Mouse (Mus musculus) inflammation-experienced regulatory T-cells, adult 16 weeks (primary cell): ENCODE results near the gene Gprin2. TPM values are rescaled to one million over a fixed set of nuclear protein-coding genes. Genes with fewer than 3 reads are reported as not detected.

Experiments
- polyA plus RNA-seq: library from polyadenylated mRNA; unstranded; fragments of 100-300 nt; shearing (Covaris generic); gene quantifications from one replicate; pipeline ENCODE4 v1.2.1, GENCODE M21; 2017

Gprin2 gene
- 0.09 TPM for polyA plus RNA-seq

DNA sequence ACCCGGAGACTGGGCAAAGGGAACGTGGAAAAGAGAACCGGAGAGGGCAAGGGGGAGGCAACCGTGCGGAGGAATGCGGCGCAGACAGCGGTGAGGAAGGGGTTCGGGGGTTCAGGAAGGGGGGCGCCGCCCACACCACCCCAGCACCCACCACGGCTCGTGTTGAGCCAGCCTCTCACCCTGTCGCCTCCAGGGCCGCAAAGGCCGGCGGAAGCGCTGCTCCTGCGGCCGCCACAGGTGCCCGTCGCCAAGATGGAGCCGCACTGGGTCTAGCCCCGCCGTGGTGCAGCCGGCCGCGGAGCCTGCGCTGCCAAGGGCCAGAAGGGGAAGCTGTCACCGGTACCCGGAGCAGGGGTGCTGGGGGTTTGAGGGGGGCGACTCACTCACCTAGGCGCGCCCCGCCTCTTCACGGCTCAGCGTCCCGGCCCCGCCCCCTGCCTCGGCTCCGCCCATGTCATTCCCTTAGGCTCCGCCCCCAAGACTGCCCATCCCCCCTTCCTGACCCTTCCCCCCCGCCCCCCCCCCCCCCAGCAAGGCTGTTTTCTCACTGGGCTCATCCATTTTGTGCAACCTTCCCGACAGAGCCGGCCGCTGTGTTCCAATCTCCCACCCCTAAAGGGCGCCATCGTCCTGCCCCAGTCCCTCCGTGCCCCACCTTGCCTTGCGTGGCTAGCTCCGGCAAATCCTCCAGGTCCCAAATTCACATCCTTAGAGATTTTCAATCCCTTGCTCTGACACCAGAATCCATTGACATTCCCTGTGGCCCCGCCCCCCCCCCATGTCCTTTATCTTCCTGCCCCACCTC is at the start of gene Gprin2:
Gene Gprin2, minus strand, starts transcription at position 423 of the 805 bp plus-strand sequence.

DNA sequence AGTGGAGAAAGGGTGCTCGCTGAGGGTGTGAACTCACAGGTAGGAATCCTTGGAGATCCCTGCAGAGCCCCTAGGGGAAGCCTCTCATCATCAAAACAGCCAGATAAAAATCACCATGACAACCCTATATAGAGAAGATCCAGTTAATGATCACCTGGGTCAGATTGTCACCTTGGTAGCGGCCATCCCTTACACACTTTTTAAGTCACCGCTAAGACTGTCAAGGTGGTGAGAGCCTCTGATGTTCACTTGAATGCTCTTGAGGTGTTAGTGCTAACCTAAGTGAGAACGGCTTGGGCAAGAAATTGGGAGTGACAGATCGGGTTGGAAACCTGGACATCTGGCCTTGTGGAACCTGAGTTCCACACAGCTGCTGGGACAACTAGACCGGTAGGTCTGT is 17.8 kb upstream of the Gprin2 start, which contains the start of gene Syt15:
Gene Syt15, plus strand, starts transcription at position 301 of the 400 bp plus-strand sequence.

DNA sequence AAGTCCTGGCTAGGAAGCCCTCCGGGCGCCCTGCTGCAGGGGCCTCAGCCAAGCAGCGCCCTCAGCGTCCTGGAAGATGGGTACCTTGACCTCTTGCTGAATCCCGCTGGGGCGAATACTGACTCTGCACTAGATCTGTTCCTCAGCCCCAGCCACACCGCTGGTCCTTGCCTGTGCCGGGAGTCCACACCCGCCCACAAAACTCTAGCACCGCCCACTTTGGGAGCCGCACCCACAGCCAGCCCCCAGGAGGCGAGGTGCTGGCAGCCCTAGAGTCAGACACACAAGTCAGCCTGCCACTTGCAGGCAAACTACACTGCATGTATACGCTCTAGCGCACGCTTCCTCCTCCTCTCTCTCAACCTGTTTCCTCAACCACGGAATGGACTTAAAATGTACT is 49.1 kb downstream of the Gprin2 start, which contains the start of gene Npy4r:
Gene Npy4r, minus strand, starts transcription at position 148 of the 400 bp plus-strand sequence.

Other genes starting within 250 kb of the Gprin2 start
- not detected for gene Rbp3, start 247.7 kb downstream of the Gprin2 start, polyA plus RNA-seq
- gene Zfp488, start 222.9 kb downstream of the Gprin2 start, polyA plus RNA-seq: not detected
- gene Gm30083, start 186.5 kb downstream of the Gprin2 start, polyA plus RNA-seq: not detected
- gene Gm5460, start 184.9 kb downstream of the Gprin2 start, polyA plus RNA-seq: not detected
- gene Antxrl, start 148.9 kb downstream of the Gprin2 start, polyA plus RNA-seq: not detected
- gene Anxa8, start 115.7 kb downstream of the Gprin2 start, polyA plus RNA-seq: not detected
- gene A630023A22Rik, start 98.9 kb downstream of the Gprin2 start, polyA plus RNA-seq: not detected
- gene Npy4r, start 49.2 kb downstream of the Gprin2 start, polyA plus RNA-seq: not detected
- not detected for gene Syt15, start 17.9 kb upstream of the Gprin2 start, polyA plus RNA-seq
- gene Shld2, start 108.8 kb upstream of the Gprin2 start, polyA plus RNA-seq: 9.0 TPM
- 13.6 TPM for gene Glud1, start 109.1 kb upstream of the Gprin2 start, polyA plus RNA-seq
- not detected for gene Fam25c, start 153.8 kb upstream of the Gprin2 start, polyA plus RNA-seq
- gene Sncg, start 173.1 kb upstream of the Gprin2 start, polyA plus RNA-seq: not detected
- 0.12 TPM for gene Mmrn2, start 173.8 kb upstream of the Gprin2 start, polyA plus RNA-seq